Mouse (Mus musculus) hindbrain, embryonic 10.5 days (tissue): ENCODE measurements around the gene Pygb. TPM values are rescaled to one million over a fixed set of nuclear protein-coding genes. Genes with fewer than 3 reads are reported as not detected.

Experiments
- DNase-seq: peaks from one replicate; pipeline ENCODE4 v3.0.0-alpha.2; 2017; ENCODE audit warnings: low spot score
- H3K27ac ChIP-seq: fragments of 300-500 bp; sonication (generic); 2 replicates; pipeline ENCODE4 v1.5.1; 2016; ENCODE audit warnings: mild to moderate bottlenecking, moderate library complexity
- H3K27me3 ChIP-seq: fragments of 300-500 bp; sonication (generic); 2 replicates; pipeline ENCODE4 v1.6.1; 2016; ENCODE audit warnings: mild to moderate bottlenecking; ENCODE audit not compliant: poor library complexity, insufficient read depth, severe bottlenecking
- H3K36me3 ChIP-seq: fragments of 300-500 bp; sonication (generic); 2 replicates; pipeline ENCODE4 v1.6.1; 2016; ENCODE audit warnings: mild to moderate bottlenecking, moderate library complexity
- H3K4me1 ChIP-seq: fragments of 300-500 bp; sonication (generic); replicated peaks from 2 replicates; pipeline ENCODE4 v1.6.1; 2016; ENCODE audit warnings: mild to moderate bottlenecking
- H3K4me3 ChIP-seq: fragments of 300-500 bp; sonication (generic); 2 replicates; pipeline ENCODE4 v1.5.1; 2016; ENCODE audit warnings: mild to moderate bottlenecking, moderate library complexity
- H3K9me3 ChIP-seq: fragments of 300-500 bp; sonication (generic); 2 replicates; pipeline ENCODE4 v1.6.1; 2016; ENCODE audit warnings: mild to moderate bottlenecking, moderate library complexity
- WGBS: fragments of 180-500 bp; shearing (Covaris S2); methylation state at CpG from one replicate; pipeline ENCODE4 v1.1.7; 2016; 5-methylcytosine and 5-hydroxymethylcytosine counted together
- polyA plus RNA-seq: library from polyadenylated mRNA; unstranded; fragments of >200 nt; fragmentation: Nextera tagmentation; extraction: Ambion mirVana; gene quantifications from 2 replicates; pipeline ENCODE4 v1.2.1, GENCODE M21; 2016

The Pygb gene
- polyA plus RNA-seq, 1 experiment from 2014 or later = 61.1 TPM

DNA sequence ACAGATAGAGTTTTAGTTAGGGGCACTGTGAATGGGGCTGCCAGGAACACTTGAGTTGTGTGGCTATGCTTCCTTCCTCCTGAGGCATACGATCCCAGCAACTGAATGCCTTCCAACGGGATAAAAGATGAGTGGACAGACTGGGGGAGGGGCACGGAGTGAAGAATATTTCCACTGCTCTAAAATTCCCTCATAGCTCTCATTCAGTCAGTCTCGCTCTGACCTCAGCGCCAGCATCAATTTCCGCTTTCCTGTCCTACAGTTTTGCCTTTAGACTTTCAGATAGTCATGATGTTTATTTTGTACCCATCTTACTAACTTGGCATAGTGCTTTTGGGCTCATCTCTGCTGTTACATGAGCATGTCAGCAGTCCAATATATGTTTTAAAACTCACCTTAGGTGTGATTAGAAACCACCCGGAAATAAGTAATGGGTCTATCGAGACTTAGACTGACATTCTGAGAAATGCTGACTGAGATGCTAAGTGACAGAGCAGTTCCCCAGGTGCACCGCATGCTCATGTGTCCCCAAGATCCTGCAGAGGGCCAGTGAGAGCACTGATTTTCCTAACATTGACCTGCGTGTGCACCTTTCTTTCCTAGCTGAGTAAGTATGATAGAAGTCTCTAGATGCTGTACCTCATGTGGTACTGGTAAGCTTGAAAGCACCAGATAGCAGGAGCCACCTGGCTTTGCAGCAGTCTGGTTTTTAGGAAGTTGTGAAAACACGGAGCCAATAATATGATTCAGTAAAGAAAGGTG lies 73.4 kb downstream of the Pygb start:
- no peak overlapping the region for H3K27ac ChIP-seq
- no peaks in the 10 kb centered on the region for H3K9me3 ChIP-seq
- no peaks in the 10 kb centered on the region for H3K27me3 ChIP-seq
- DNase-seq = no peak
- H3K36me3 ChIP-seq = no peaks in the 10 kb centered on the region
- H3K4me1 ChIP-seq = no peaks in the 10 kb centered on the region; the same call in 1 of the 2 replicates
- no peak overlapping the region for H3K4me3 ChIP-seq
- 85% methylated on average over 11 of the region's 11 CpGs for WGBS

DNA sequence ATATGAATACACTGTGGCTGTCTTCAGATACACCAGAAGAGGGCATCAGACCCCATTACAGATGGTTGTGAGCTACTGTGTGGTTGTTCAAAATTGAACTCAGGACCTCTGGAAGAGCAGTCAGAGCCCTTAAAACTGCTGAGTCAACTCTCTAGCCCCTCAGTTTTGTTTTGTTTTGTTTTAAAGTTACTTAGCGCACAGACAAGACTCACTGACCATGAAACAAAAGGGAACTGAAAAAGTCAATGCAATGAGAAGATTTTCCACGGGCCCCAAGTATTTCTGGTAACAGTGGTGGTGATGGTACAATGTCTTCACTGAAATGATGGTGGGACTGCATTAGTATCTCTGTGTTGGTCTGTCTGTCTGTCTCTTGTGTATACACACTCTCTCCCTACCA lies 74.6 kb downstream of the Pygb start:
- no peak for DNase-seq
- H3K9me3 ChIP-seq = peaks cover 4% of the 10 kb centered on the region; the same call in 1 of the 2 replicates
- no peak overlapping the region for H3K27ac ChIP-seq
- 85% methylated on average over 2 of the region's 2 CpGs for WGBS
- H3K27me3 ChIP-seq = no peaks in the 10 kb centered on the region
- H3K36me3 ChIP-seq = no peaks in the 10 kb centered on the region
- H3K4me1 ChIP-seq = no peaks in the 10 kb centered on the region
- H3K4me3 ChIP-seq = no peak overlapping the region

DNA sequence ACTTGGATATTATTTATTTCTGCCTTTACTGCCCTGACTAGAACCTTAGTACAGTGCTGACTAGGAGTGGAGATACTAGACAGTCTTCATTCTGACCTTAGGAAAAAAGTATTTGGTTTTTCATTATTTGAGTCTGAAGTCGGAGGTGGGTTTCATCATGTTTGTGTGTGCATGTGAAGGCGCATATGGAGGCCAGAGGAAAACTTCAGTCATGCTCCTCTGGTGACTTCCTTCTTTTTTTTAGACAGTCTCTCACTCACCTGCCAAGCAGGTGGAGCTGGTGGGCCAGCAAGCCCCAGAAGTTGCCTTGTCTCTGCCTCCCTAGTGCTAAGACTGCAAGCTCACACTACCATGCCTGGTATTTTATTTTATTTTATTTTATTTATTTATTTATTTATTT lies 80.5 kb downstream of the Pygb start:
- no peaks in the 10 kb centered on the region for H3K27me3 ChIP-seq
- no peak for DNase-seq
- H3K4me3 ChIP-seq = no peak overlapping the region
- 98% methylated on average over 2 of the region's 2 CpGs for WGBS
- H3K4me1 ChIP-seq = no peaks in the 10 kb centered on the region
- no peaks in the 10 kb centered on the region for H3K36me3 ChIP-seq
- peaks cover 4% of the 10 kb centered on the region; the same call in 1 of the 2 replicates for H3K9me3 ChIP-seq
- no peak overlapping the region for H3K27ac ChIP-seq

DNA sequence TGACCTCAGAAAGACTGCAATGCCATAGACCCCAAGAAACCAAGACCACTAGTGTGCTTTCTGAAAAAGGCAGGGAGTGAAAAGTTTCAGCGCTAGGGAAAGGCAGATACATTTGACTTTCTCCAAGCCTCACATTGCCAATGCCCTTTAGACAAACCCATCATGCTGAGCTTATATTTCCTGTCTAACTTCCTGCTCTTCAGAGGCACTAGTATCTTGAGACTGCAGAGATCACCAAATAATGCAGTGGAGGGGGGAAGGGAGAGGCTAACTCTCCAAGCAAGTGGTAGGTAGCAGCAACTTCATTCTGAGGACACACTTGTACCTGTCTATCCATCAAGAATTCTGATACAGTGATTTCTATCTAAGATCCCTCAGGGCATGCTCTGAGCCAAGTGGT lies 82.9 kb downstream of the Pygb start:
- no peaks in the 10 kb centered on the region for H3K4me1 ChIP-seq
- 93% methylated on average over 1 of the region's 1 CpGs for WGBS

DNA sequence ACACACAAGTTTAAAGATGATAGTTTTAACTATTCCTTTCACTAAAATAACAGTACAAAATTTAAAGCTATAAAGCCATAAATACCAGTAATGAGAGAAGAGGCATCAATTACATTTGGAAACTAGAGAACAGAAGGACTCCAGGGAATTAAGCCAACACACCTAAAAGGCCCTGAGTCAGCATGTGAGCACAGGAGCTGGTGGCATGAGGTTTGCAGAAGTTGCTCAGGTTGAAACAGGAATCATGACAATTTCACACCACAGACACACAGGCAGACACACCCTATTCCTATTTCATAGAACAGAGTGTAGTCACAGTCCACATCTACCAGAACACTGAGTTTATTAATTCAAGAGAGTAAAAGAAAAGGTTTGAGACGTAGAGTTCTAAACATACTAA lies 88.0 kb downstream of the Pygb start:
- H3K4me3 ChIP-seq = no peak overlapping the region
- WGBS = 90% methylated on average over 1 of the region's 1 CpGs
- no peaks in the 10 kb centered on the region for H3K9me3 ChIP-seq
- H3K27me3 ChIP-seq = no peaks in the 10 kb centered on the region
- DNase-seq = no peak
- H3K36me3 ChIP-seq = no peaks in the 10 kb centered on the region
- H3K4me1 ChIP-seq = no peaks in the 10 kb centered on the region
- H3K27ac ChIP-seq = no peak overlapping the region

More for the DNA sequence above, 82.9 kb downstream of the Pygb start:
- no peak overlapping the region for H3K27ac ChIP-seq
- H3K27me3 ChIP-seq = no peaks in the 10 kb centered on the region
- H3K9me3 ChIP-seq = peaks cover 4% of the 10 kb centered on the region; the same call in 1 of the 2 replicates
- no peak overlapping the region for H3K4me3 ChIP-seq
- no peaks in the 10 kb centered on the region for H3K36me3 ChIP-seq
- DNase-seq = no peak

DNA sequence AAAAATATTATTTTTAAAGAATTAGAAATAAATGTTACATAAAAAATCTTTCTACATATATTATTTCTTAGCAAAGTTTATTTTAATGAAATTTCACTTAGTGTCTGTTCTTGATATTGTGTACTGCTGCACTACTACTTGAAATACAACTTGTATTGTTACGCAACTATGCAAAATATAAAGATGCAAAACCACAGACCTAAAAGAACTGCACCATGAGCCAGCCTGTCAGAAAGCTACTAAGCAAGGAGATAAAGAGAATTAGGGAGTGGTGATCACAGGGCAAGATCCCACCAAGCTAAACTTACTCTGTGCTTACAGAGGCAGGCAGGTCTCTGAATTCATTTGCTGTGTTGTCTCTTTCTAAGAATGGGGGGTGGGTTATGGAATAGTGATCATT lies 88.7 kb downstream of the Pygb start:
- Histone ChIP-seq H3K9me3 (no peaks in the 10 kb centered on the region), H3K36me3 (no peaks in the 10 kb centered on the region), H3K4me1 (no peaks in the 10 kb centered on the region), H3K4me3 (no peak overlapping the region), H3K27ac (no peak overlapping the region), H3K27me3 (no peaks in the 10 kb centered on the region)
- 98% methylated on average over 1 of the region's 1 CpGs for WGBS
- DNase-seq = no peak

DNA sequence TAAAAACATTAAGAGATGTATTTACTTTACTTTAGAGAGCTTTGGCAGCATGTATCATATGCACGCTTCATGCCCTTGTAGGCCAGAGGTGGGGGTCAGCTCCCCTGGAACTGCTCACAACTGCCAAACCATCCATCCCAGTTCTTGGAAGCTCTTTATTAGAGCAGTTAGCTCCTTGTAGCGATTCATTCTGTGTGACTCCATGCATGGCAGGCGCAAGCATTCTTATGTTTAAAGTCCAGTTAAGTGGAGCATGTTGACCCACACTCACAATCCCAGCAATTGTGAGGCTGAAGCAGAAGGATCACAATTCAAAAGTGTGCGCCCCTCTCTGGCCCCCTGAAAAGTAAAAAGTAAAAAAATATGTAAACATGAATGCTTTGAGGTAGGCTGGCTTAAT lies 91.0 kb downstream of the Pygb start:
- no peaks in the 10 kb centered on the region for H3K9me3 ChIP-seq
- H3K4me1 ChIP-seq = no peaks in the 10 kb centered on the region
- no peaks in the 10 kb centered on the region for H3K36me3 ChIP-seq
- WGBS = 84% methylated on average over 4 of the region's 4 CpGs
- no peak overlapping the region for H3K27ac ChIP-seq
- H3K4me3 ChIP-seq = no peak overlapping the region
- H3K27me3 ChIP-seq = no peaks in the 10 kb centered on the region
- DNase-seq = no peak

Other genes with a start within 250 kb of the Pygb start
- 0.22 and 0.26 TPM in 2 replicates for gene Cst7, start 216.3 kb upstream of the Pygb start, polyA plus RNA-seq
- gene Apmap, start 178.2 kb upstream of the Pygb start, polyA plus RNA-seq = 32.2 and 39.1 TPM in 2 replicates
- 16.2 and 34.1 TPM in 2 replicates for gene Acss1, start 118.2 kb upstream of the Pygb start, polyA plus RNA-seq
- gene Vsx1, start 97.4 kb upstream of the Pygb start, polyA plus RNA-seq = 1.0 TPM in 2 replicates
- gene Entpd6, start 37.7 kb upstream of the Pygb start, polyA plus RNA-seq = 35.6 and 37.3 TPM in 2 replicates
- 52.4 and 55.4 TPM in 2 replicates for gene Abhd12, start 118.0 kb downstream of the Pygb start, polyA plus RNA-seq
- 67.5 and 69.8 TPM in 2 replicates for gene Gins1, start 118.7 kb downstream of the Pygb start, polyA plus RNA-seq